In genomic region chr16:45830096-45830866, GRCm38 (mm10) we compare ENCODE assay signal across 15 mouse cellular contexts.
A peak's percentile ranks its signal among the peaks of the same experiment; 100 is the strongest.
DNase-seq lines count a peak whose midpoint lies in the region; ATAC-seq and TF ChIP-seq lines count a peak whose summit lies in the region.
"Had no signal": no experiment of that assay in that cellular context is flagged by ENCODE, and none has a peak within 500 bp of the region (broad histone marks: within the 10 kb centered on the region; RNA-seq: fewer than 3 reads in every experiment).

No protein-coding gene starts in this region.

- no peak for DNase-seq in forebrain, embryonic 14.5 days (ENCODE audit: low spot score)
- DNase-seq in lung, embryonic 14.5 days, result no peak
- no peak for DNase-seq in lung, postnatal 14 days
- DNase-seq in limb, embryonic 14.5 days (ENCODE audit: low spot score), result no peak
- DNase-seq in adrenal gland, postnatal 36 days, result no peak
- DNase-seq in cerebellum, adult 9-10 months, result no peak
- DNase-seq: cerebellum, postnatal 10 days; gastrocnemius, adult 2 months; lung, postnatal 4 days; thymus, postnatal 36 days had no signal

- WGBS in forebrain, embryonic 14.5 days, result 60% methylated on average over 11 of the region's 11 CpGs
- WGBS in forebrain, embryonic 12.5 days, result 69% methylated on average over 11 of the region's 11 CpGs
- 48% methylated on average over 11 of the region's 11 CpGs for WGBS in lung, embryonic 14.5 days
- WGBS in embryonic facial prominence, embryonic 12.5 days, result 43% methylated on average over 11 of the region's 11 CpGs
- 38% methylated on average over 11 of the region's 11 CpGs for WGBS in limb, embryonic 14.5 days

- H3K9me3 ChIP-seq in forebrain, embryonic 14.5 days (replicated peaks; ENCODE audit: control insufficient read depth, low read length), result no peaks in the 10 kb centered on the region
- no peaks in the 10 kb centered on the region for H3K9me3 ChIP-seq in forebrain, embryonic 12.5 days
- no peaks in the 10 kb centered on the region for H3K9me3 ChIP-seq in lung, embryonic 14.5 days (ENCODE audit: low read depth, low read length)
- no peaks in the 10 kb centered on the region for H3K9me3 ChIP-seq in embryonic facial prominence, embryonic 12.5 days
- no peaks in the 10 kb centered on the region for H3K9me3 ChIP-seq in limb, embryonic 14.5 days (ENCODE audit: control insufficient read depth, low read length)
- H3K9me3 ChIP-seq: heart, embryonic 15.5 days had no signal

- H3K27me3 ChIP-seq in forebrain, embryonic 14.5 days (replicated peaks; ENCODE audit: control insufficient read depth, insufficient read depth, low read length), result no peaks in the 10 kb centered on the region
- no peaks in the 10 kb centered on the region for H3K27me3 ChIP-seq in forebrain, embryonic 12.5 days
- no peaks in the 10 kb centered on the region for H3K27me3 ChIP-seq in lung, embryonic 14.5 days (ENCODE audit: insufficient read depth, low read length)
- H3K27me3 ChIP-seq in embryonic facial prominence, embryonic 12.5 days, result no peaks in the 10 kb centered on the region
- H3K27me3 ChIP-seq in limb, embryonic 14.5 days (ENCODE audit: control insufficient read depth, insufficient read depth, low read length), result no peaks in the 10 kb centered on the region
- H3K27me3 ChIP-seq: heart, embryonic 15.5 days had no signal

- H3K4me1 ChIP-seq in forebrain, embryonic 14.5 days (ENCODE audit: control insufficient read depth, insufficient read depth, low read length), result no peaks in the 10 kb centered on the region
- peaks cover 17% of the 10 kb centered on the region for H3K4me1 ChIP-seq in forebrain, embryonic 12.5 days
- H3K4me1 ChIP-seq in lung, embryonic 14.5 days (ENCODE audit: insufficient read depth), result peaks cover 27% of the 10 kb centered on the region
- H3K4me1 ChIP-seq in embryonic facial prominence, embryonic 12.5 days, result peaks cover 44% of the 10 kb centered on the region
- peaks cover 47% of the 10 kb centered on the region for H3K4me1 ChIP-seq in limb, embryonic 14.5 days (ENCODE audit: control insufficient read depth, insufficient read depth, low read length)

- ATAC-seq in forebrain, embryonic 14.5 days, result peak; percentile 18; the same call in 1 of the 2 replicates
- no peak; the same call in 1 of the 2 replicates for ATAC-seq in forebrain, embryonic 12.5 days (ENCODE audit: low FRiP score)
- peak; percentile 72; the same call in 1 of the 2 replicates for ATAC-seq in lung, embryonic 14.5 days (ENCODE audit: insufficient read depth)
- peak; percentile 79 for ATAC-seq in embryonic facial prominence, embryonic 12.5 days (ENCODE audit: insufficient number of reproducible peaks, insufficient read depth, low FRiP score, low TSS enrichment)
- ATAC-seq in limb, embryonic 14.5 days (ENCODE audit: low FRiP score, low read depth), result no peak
- ATAC-seq: hindbrain, embryonic 16.5 days had no signal

- H3K36me3 ChIP-seq in forebrain, embryonic 14.5 days (ENCODE audit: control insufficient read depth, insufficient read depth, low read length), result no peaks in the 10 kb centered on the region
- peaks cover 6% of the 10 kb centered on the region for H3K36me3 ChIP-seq in forebrain, embryonic 12.5 days (replicated peaks)
- H3K36me3 ChIP-seq in lung, embryonic 14.5 days (ENCODE audit: insufficient read depth), result peaks cover 9% of the 10 kb centered on the region
- H3K36me3 ChIP-seq in embryonic facial prominence, embryonic 12.5 days, result peaks cover 6% of the 10 kb centered on the region
- peaks cover 9% of the 10 kb centered on the region for H3K36me3 ChIP-seq in limb, embryonic 14.5 days (ENCODE audit: control insufficient read depth, insufficient read depth, low read length)

- TF ChIP-seq POLR2A in limb, embryonic 14.5 days (IDR thresholded peaks at IDR 0.05; ENCODE audit: borderline replicate concordance, extremely low read depth, insufficient read depth, insufficient read length), result no peak

- H3K4me2 ChIP-seq in forebrain, embryonic 14.5 days (ENCODE audit: low read length), result no peak overlapping the region
- H3K4me2 ChIP-seq in forebrain, embryonic 12.5 days, result no peak overlapping the region
- no peak overlapping the region for H3K4me2 ChIP-seq in lung, embryonic 14.5 days
- H3K4me2 ChIP-seq in embryonic facial prominence, embryonic 12.5 days (replicated peaks), result peak overlapping the region; percentile 16
- H3K4me2 ChIP-seq in limb, embryonic 14.5 days (replicated peaks; ENCODE audit: low read depth, low read length, severe bottlenecking), result no peak overlapping the region; the same call in 1 of the 2 replicates
- H3K4me2 ChIP-seq: heart, embryonic 15.5 days had no signal

- TF ChIP-seq CTCF in lung, embryonic 14.5 days (IDR thresholded peaks at IDR 0.05; ENCODE audit: low read depth), result no peak

- H3K4me3 ChIP-seq in forebrain, embryonic 14.5 days (ENCODE audit: low read depth, low read length), result no peak overlapping the region
- H3K4me3 ChIP-seq in forebrain, embryonic 12.5 days (replicated peaks), result no peak overlapping the region
- H3K4me3 ChIP-seq in lung, embryonic 14.5 days (ENCODE audit: low read depth, low read length), result no peak overlapping the region
- H3K4me3 ChIP-seq in embryonic facial prominence, embryonic 12.5 days, result no peak overlapping the region
- no peak overlapping the region for H3K4me3 ChIP-seq in limb, embryonic 14.5 days (replicated peaks; ENCODE audit: low read length)
- H3K4me3 ChIP-seq: gastrocnemius, adult 2 months; heart, embryonic 15.5 days; myocyte had no signal

- no peak overlapping the region for H3K9ac ChIP-seq in forebrain, embryonic 14.5 days (ENCODE audit: low read length)
- no peak overlapping the region for H3K9ac ChIP-seq in forebrain, embryonic 12.5 days
- H3K9ac ChIP-seq in lung, embryonic 14.5 days, result no peak overlapping the region
- no peak overlapping the region for H3K9ac ChIP-seq in embryonic facial prominence, embryonic 12.5 days
- no peak overlapping the region for H3K9ac ChIP-seq in limb, embryonic 14.5 days (ENCODE audit: low read depth, low read length, severe bottlenecking)
- H3K9ac ChIP-seq: heart, embryonic 15.5 days had no signal

- no peak overlapping the region for H3K27ac ChIP-seq in forebrain, embryonic 14.5 days (ENCODE audit: low read depth, low read length)
- H3K27ac ChIP-seq in forebrain, embryonic 12.5 days, result no peak overlapping the region
- H3K27ac ChIP-seq in lung, embryonic 14.5 days (ENCODE audit: low read depth), result peak overlapping the region; percentile 70; the same call in 1 of the 2 replicates
- peak overlapping the region; percentile 78 for H3K27ac ChIP-seq in embryonic facial prominence, embryonic 12.5 days
- H3K27ac ChIP-seq in limb, embryonic 14.5 days (replicated peaks; ENCODE audit: low read depth, low read length), result peak overlapping the region; percentile 58; the same call in 1 of the 2 replicates
- H3K27ac ChIP-seq: gastrocnemius, adult 2 months had no signal

Comparison
In these comparisons a context has a peak if more than half of its experiments do, and no peak if none do; other contexts are left out.
1. ATAC-seq: peak in forebrain, embryonic 14.5 days (single experiment), lung, embryonic 14.5 days (single experiment) and embryonic facial prominence, embryonic 12.5 days (single experiment); none in forebrain, embryonic 12.5 days (single experiment) and limb, embryonic 14.5 days (single experiment).
2. H3K27ac ChIP-seq: peak in lung, embryonic 14.5 days (single experiment), embryonic facial prominence, embryonic 12.5 days (single experiment) and limb, embryonic 14.5 days (single experiment); none in forebrain, embryonic 14.5 days (single experiment) and forebrain, embryonic 12.5 days (single experiment).